Mouse (Mus musculus): ENCODE results near the gene Oaz1. TPM values are rescaled to one million over a fixed set of nuclear protein-coding genes. Genes with fewer than 3 reads are reported as not detected.
A peak's percentile ranks its signal among the peaks of the same experiment; 100 is the strongest.
"Not testable (repeated sequence)": the region's sequence is repeated elsewhere in the genome, so short reads cannot be mapped to it uniquely, and the experiment has no call there.

Gene Oaz1
- polyA plus RNA-seq, 1 experiment from 2014 or later: 1,935 TPM

DNA sequence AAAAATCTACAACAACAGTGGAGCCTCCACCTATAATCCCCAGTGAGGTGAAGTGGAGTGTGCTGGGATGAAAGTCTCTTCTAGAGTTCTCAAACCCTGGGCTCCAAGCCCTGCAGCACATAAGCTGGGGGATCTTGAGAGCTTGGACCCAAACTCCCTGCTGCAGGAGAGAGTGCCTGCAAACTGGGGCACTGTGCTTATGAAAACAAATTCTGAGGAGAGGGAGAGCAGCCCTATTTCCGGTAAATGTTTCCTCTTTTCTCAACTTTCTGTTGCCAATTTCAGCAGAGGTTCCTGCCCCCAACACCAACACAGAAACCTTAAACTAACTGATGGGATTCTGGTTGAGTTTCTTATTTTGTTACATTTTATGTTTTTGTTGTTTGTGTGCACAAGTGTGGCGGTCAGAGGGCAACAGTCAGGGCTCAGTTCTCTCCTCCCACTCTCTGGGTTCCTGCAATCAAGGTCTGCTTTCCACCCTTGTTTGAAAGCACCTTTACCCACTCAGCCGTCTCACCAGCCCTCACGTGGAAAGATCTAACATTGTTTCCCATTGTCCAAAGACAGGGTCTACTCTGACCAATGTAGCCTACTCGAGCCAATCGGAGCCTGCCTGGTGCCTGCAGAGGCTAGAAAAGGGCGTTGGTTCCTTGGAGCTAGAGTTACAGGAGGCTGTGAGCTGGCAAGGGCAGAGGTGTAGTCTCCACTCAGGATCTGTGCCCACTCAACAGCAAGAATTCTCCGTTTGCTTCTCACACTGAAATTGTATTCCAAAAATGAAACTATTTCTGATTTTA is 2.4 kb upstream of the Oaz1 start:
- H3K27me3 ChIP-seq (ENCODE audit: control insufficient read depth, insufficient read depth, low read length): no peaks in the 10 kb centered on the region
- ATAC-seq (replicated peaks; ENCODE audit: insufficient number of reproducible peaks, low FRiP score, low TSS enrichment): no peak
- H3K9ac ChIP-seq (ENCODE audit: low read depth, low read length): no peak overlapping the region
- H3K36me3 ChIP-seq (ENCODE audit: control insufficient read depth, insufficient read depth, low read length): no peaks in the 10 kb centered on the region; the same call in 1 of the 2 replicates
- H3K27ac ChIP-seq (ENCODE audit: low read depth, low read length): peak overlapping the region; percentile 15; the same call in 1 of the 2 replicates
- H3K9me3 ChIP-seq (replicated peaks; ENCODE audit: control insufficient read depth, low read length): no peaks in the 10 kb centered on the region
- no peak overlapping the region for H3K4me3 ChIP-seq (ENCODE audit: low read depth, low read length)
- 59% methylated on average over 8 of the region's 8 CpGs for WGBS (ENCODE audit: insufficient replicate concordance)
- peaks cover 8% of the 10 kb centered on the region for H3K4me1 ChIP-seq (ENCODE audit: control insufficient read depth, insufficient read depth, low read length)
- H3K4me2 ChIP-seq: no peak overlapping the region

- Histone ChIP-seq H3K27me3 (ENCODE audit: control insufficient read depth, insufficient read depth, low read length) (no peaks in the 10 kb centered on the region), H3K27ac (ENCODE audit: low read depth, low read length) (no peak overlapping the region), H3K36me3 (ENCODE audit: control insufficient read depth, insufficient read depth, low read length) (peaks cover 7% of the 10 kb centered on the region), H3K4me2 (no peak overlapping the region), H3K4me3 (ENCODE audit: low read depth, low read length) (no peak overlapping the region), H3K9ac (ENCODE audit: low read depth, low read length) (no peak overlapping the region), H3K9me3 (replicated peaks; ENCODE audit: control insufficient read depth, low read length) (no peaks in the 10 kb centered on the region), H3K4me1 (ENCODE audit: control insufficient read depth, insufficient read depth, low read length) (peaks cover 15% of the 10 kb centered on the region)
- ATAC-seq (replicated peaks; ENCODE audit: insufficient number of reproducible peaks, low FRiP score, low TSS enrichment): no peak
- WGBS (ENCODE audit: insufficient replicate concordance): 60% methylated on average over 2 of the region's 2 CpGs
Measured at GRCm38 (mm10) chr10:80824827-80825226, 1.6 kb upstream of the Oaz1 start.

- Histone ChIP-seq H3K4me2 (peak overlapping the region; percentile 99), H3K4me1 (ENCODE audit: control insufficient read depth, insufficient read depth, low read length) (peaks cover 30% of the 10 kb centered on the region), H3K9ac (ENCODE audit: low read depth, low read length) (peak overlapping the region; percentile 90), H3K4me3 (ENCODE audit: low read depth, low read length) (peak overlapping the region; percentile 76), H3K36me3 (ENCODE audit: control insufficient read depth, insufficient read depth, low read length) (peaks cover 7% of the 10 kb centered on the region), H3K9me3 (replicated peaks; ENCODE audit: control insufficient read depth, low read length) (no peaks in the 10 kb centered on the region), H3K27me3 (ENCODE audit: control insufficient read depth, insufficient read depth, low read length) (no peaks in the 10 kb centered on the region), H3K27ac (ENCODE audit: low read depth, low read length) (peak overlapping the region; percentile 94)
- no peak for ATAC-seq (replicated peaks; ENCODE audit: insufficient number of reproducible peaks, low FRiP score, low TSS enrichment)
- WGBS (ENCODE audit: insufficient replicate concordance): 8% methylated on average over 29 of the region's 29 CpGs
Measured at GRCm38 (mm10) chr10:80827063-80827869, 810 bp downstream of the Oaz1 start.

GRCm38 (mm10) chr10:80827870-80828420 is 1.5 kb downstream of the Oaz1 start:
- peak overlapping the region; percentile 90 for H3K9ac ChIP-seq (ENCODE audit: low read depth, low read length)
- H3K4me3 ChIP-seq (ENCODE audit: low read depth, low read length): peak overlapping the region; percentile 76
- H3K4me2 ChIP-seq: peak overlapping the region; percentile 99
- WGBS (ENCODE audit: insufficient replicate concordance): 76% methylated on average over 10 of the region's 10 CpGs
- no peaks in the 10 kb centered on the region for H3K9me3 ChIP-seq (replicated peaks; ENCODE audit: control insufficient read depth, low read length)
- no peaks in the 10 kb centered on the region for H3K27me3 ChIP-seq (ENCODE audit: control insufficient read depth, insufficient read depth, low read length)
- peaks cover 7% of the 10 kb centered on the region for H3K36me3 ChIP-seq (ENCODE audit: control insufficient read depth, insufficient read depth, low read length)
- H3K27ac ChIP-seq (ENCODE audit: low read depth, low read length): no peak overlapping the region
- H3K4me1 ChIP-seq (ENCODE audit: control insufficient read depth, insufficient read depth, low read length): peaks cover 30% of the 10 kb centered on the region
- no peak for ATAC-seq (replicated peaks; ENCODE audit: insufficient number of reproducible peaks, low FRiP score, low TSS enrichment)

- H3K27me3 ChIP-seq (ENCODE audit: control insufficient read depth, insufficient read depth, low read length); H3K9ac ChIP-seq (ENCODE audit: low read depth, low read length); H3K9me3 ChIP-seq (replicated peaks; ENCODE audit: control insufficient read depth, low read length); H3K4me3 ChIP-seq (ENCODE audit: low read depth, low read length); H3K27ac ChIP-seq (ENCODE audit: low read depth, low read length); H3K36me3 ChIP-seq (ENCODE audit: control insufficient read depth, insufficient read depth, low read length); ATAC-seq (replicated peaks; ENCODE audit: insufficient number of reproducible peaks, low FRiP score, low TSS enrichment): not testable (repeated sequence)
- 91% methylated on average over 9 of the region's 9 CpGs for WGBS (ENCODE audit: insufficient replicate concordance)
- peaks cover 30% of the 10 kb centered on the region for H3K4me1 ChIP-seq (ENCODE audit: control insufficient read depth, insufficient read depth, low read length)
- H3K4me2 ChIP-seq: peak overlapping the region; percentile 99
Measured at GRCm38 (mm10) chr10:80828587-80828986, 2.1 kb downstream of the Oaz1 start.

- no peak overlapping the region for H3K9ac ChIP-seq (ENCODE audit: low read depth, low read length)
- H3K4me1 ChIP-seq (ENCODE audit: control insufficient read depth, insufficient read depth, low read length): peaks cover 30% of the 10 kb centered on the region
- H3K36me3 ChIP-seq (ENCODE audit: control insufficient read depth, insufficient read depth, low read length): peaks cover 7% of the 10 kb centered on the region
- no peak overlapping the region for H3K4me3 ChIP-seq (ENCODE audit: low read depth, low read length)
- H3K4me2 ChIP-seq: no peak overlapping the region; the same call in 1 of the 2 replicates
- no peak overlapping the region for H3K27ac ChIP-seq (ENCODE audit: low read depth, low read length)
- ATAC-seq (replicated peaks; ENCODE audit: insufficient number of reproducible peaks, low FRiP score, low TSS enrichment): no peak
- 39% methylated on average over 1 of the region's 1 CpGs for WGBS (ENCODE audit: insufficient replicate concordance)
- peaks cover 14% of the 10 kb centered on the region for H3K27me3 ChIP-seq (ENCODE audit: control insufficient read depth, insufficient read depth, low read length)
- H3K9me3 ChIP-seq (replicated peaks; ENCODE audit: control insufficient read depth, low read length): no peaks in the 10 kb centered on the region
Measured at GRCm38 (mm10) chr10:80829359-80830278, 3.2 kb downstream of the Oaz1 start.

GRCm38 (mm10) chr10:80831136-80831535 is 4.7 kb downstream of the Oaz1 start:
- WGBS (ENCODE audit: insufficient replicate concordance): 3% methylated on average over 9 of the region's 9 CpGs
- H3K27me3 ChIP-seq (ENCODE audit: control insufficient read depth, insufficient read depth, low read length): peaks cover 30% of the 10 kb centered on the region
- H3K9ac ChIP-seq (ENCODE audit: low read depth, low read length): no peak overlapping the region
- H3K4me3 ChIP-seq (ENCODE audit: low read depth, low read length): no peak overlapping the region
- H3K4me2 ChIP-seq: no peak overlapping the region
- H3K27ac ChIP-seq (ENCODE audit: low read depth, low read length): no peak overlapping the region
- no peaks in the 10 kb centered on the region for H3K9me3 ChIP-seq (replicated peaks; ENCODE audit: control insufficient read depth, low read length)
- ATAC-seq (replicated peaks; ENCODE audit: insufficient number of reproducible peaks, low FRiP score, low TSS enrichment): no peak
- peaks cover 7% of the 10 kb centered on the region for H3K36me3 ChIP-seq (ENCODE audit: control insufficient read depth, insufficient read depth, low read length)
- H3K4me1 ChIP-seq (ENCODE audit: control insufficient read depth, insufficient read depth, low read length): peaks cover 39% of the 10 kb centered on the region

DNA sequence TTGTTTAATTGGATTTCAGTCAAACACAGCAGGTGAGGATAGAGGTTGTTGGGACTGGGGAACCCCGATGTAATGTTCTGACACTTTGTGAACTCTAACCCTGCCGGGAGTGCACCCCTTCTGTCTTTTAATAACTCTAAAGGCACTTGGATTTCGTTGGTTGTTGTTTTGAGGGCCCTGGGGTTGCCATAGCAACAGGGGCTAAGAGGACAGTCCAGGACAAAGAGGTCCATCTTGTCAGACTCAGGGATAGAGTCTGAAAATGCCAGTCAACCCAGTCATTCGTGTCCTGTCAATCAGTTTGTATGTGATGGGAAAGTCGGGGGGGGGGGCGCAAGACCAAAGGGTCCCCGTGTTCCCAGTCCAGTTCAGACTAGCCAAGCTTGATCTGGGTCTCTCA is 6.4 kb downstream of the Oaz1 start:
- H3K4me2 ChIP-seq: no peak overlapping the region
- H3K4me1 ChIP-seq (ENCODE audit: control insufficient read depth, insufficient read depth, low read length): peaks cover 49% of the 10 kb centered on the region
- peaks cover 7% of the 10 kb centered on the region for H3K36me3 ChIP-seq (ENCODE audit: control insufficient read depth, insufficient read depth, low read length)
- peaks cover 42% of the 10 kb centered on the region for H3K27me3 ChIP-seq (ENCODE audit: control insufficient read depth, insufficient read depth, low read length)
- H3K4me3 ChIP-seq (ENCODE audit: low read depth, low read length): no peak overlapping the region
- H3K27ac ChIP-seq (ENCODE audit: low read depth, low read length): no peak overlapping the region
- WGBS (ENCODE audit: insufficient replicate concordance): 63% methylated on average over 7 of the region's 7 CpGs
- no peaks in the 10 kb centered on the region for H3K9me3 ChIP-seq (replicated peaks; ENCODE audit: control insufficient read depth, low read length)
- ATAC-seq (replicated peaks; ENCODE audit: insufficient number of reproducible peaks, low FRiP score, low TSS enrichment): no peak
- H3K9ac ChIP-seq (ENCODE audit: low read depth, low read length): no peak overlapping the region
